Mouse (Mus musculus) left cerebral cortex, postnatal 36 days (tissue): Measurements from ENCODE around the gene Cspg4. TPM values are rescaled to one million over a fixed set of nuclear protein-coding genes. Genes with fewer than 3 reads are reported as not detected.

Experiments used
- total RNA-seq, 2 experiments: library from RNA; stranded (reverse); gene quantifications; 2 replicates each; pipeline ENCODE4 v1.2.3; 2021

The Cspg4 gene
- total RNA-seq, 2 experiments from 2014 or later = 15.0 to 19.6 TPM

Other genes starting within 250 kb of the Cspg4 start
- gene Lingo1, start 68.6 kb upstream of the Cspg4 start, total RNA-seq = 100 to 1,000 TPM; 455 to 509 TPM
- not detected for gene Odf3l1, start 354 bp upstream of the Cspg4 start, total RNA-seq
- 1 to 10 TPM; 6.9 to 7.9 TPM for gene Snx33, start 63.3 kb downstream of the Cspg4 start, total RNA-seq
- gene Imp3, start 72.4 kb downstream of the Cspg4 start, total RNA-seq = 10 to 100 TPM; 50.2 to 50.4 TPM
- gene Snupn, start 85.8 kb downstream of the Cspg4 start, total RNA-seq = 10 to 100 TPM; 13.9 to 16.0 TPM
- gene Ptpn9, start 129.9 kb downstream of the Cspg4 start, total RNA-seq = 10 to 100 TPM; 25.3 to 32.7 TPM
- gene Sin3a, start 207.0 kb downstream of the Cspg4 start, total RNA-seq = 10 to 100 TPM; 35.9 to 39.0 TPM